Mouse (Mus musculus) testis, adult 2 months (tissue): ENCODE measurements around the gene Tead3.

ENCODE experiments used
- CTCF ChIP-seq: fragments of 200-500 bp; IDR thresholded peaks from 2 replicates; pipeline ENCODE4 v1.5.1; 2012; ENCODE audit warnings: low read depth, mild to moderate bottlenecking, inconsistent platforms, low read length, moderate library complexity; ENCODE audit not compliant: control insufficient read depth, insufficient read depth, insufficient replicate concordance
- POLR2A ChIP-seq: fragments of 200-500 bp; IDR thresholded peaks from 2 replicates; pipeline ENCODE4 v1.6.1; 2012; ENCODE audit warnings: low read depth, mild to moderate bottlenecking, inconsistent platforms, low read length, moderate library complexity; ENCODE audit not compliant: control insufficient read depth

GRCm38 (mm10) chr17:28325751-28326150 is 24.9 kb downstream of the Tead3 start:
- TF ChIP-seq POLR2A (no peak), CTCF (no peak)
